Mouse (Mus musculus) liver, postnatal 0 days (tissue): ENCODE measurements around the gene Vcp.

Experiments used
- CTCF ChIP-seq: sonication (generic); IDR thresholded peaks from 2 replicates; pipeline ENCODE4 v1.5.1; 2016; ENCODE audit warnings: antibody characterized with exemption, low read depth
- EP300 ChIP-seq: IDR thresholded peaks from 2 replicates; pipeline ENCODE4 v1.6.1; 2016; ENCODE audit warnings: antibody characterized with exemption, low read depth, mild to moderate bottlenecking

- TF ChIP-seq CTCF (no peak), EP300 (peak; percentile 48)
Observed at GRCm38 (mm10) chr4:42949676-42950051, 50.6 kb downstream of the Vcp start, which contains the start of gene Dnajb5.
